Mouse (Mus musculus) monocyte, adult 59 days (primary cell): ENCODE results near the gene Gm8298. TPM values are rescaled to one million over a fixed set of nuclear protein-coding genes. Genes with fewer than 3 reads are reported as not detected.

ENCODE experiments used
- total RNA-seq, 2 experiments: library from RNA; stranded (reverse); gene quantifications; one replicate each; pipeline ENCODE4 v1.2.4; 2023

The Gm8298 gene
- total RNA-seq, result not detected

GRCm38 (mm10) chr3:59860751-59861150 lies at the start of gene Gm8298:
Gene Gm8298 (plus strand): TSS chr3:59861051.

GRCm38 (mm10) chr3:59924914-59925313 lies 64.1 kb downstream of the Gm8298 start, which contains the start of gene C130079G13Rik:
Gene C130079G13Rik (plus strand): TSS chr3:59925214.

Other genes starting within 250 kb of the Gm8298 start
- not detected for gene Gm5538, start 131.3 kb upstream of the Gm8298 start, total RNA-seq
- not detected for gene C130079G13Rik, start 64.2 kb downstream of the Gm8298 start, total RNA-seq
- not detected for gene Aadacl2, start 145.7 kb downstream of the Gm8298 start, total RNA-seq
- gene Aadac, start 164.7 kb downstream of the Gm8298 start, total RNA-seq, result not detected
- not detected for gene Sucnr1, start 220.8 kb downstream of the Gm8298 start, total RNA-seq